Mouse (Mus musculus) urinary bladder, postnatal 10 days (tissue): Measurements from ENCODE around the gene Ak7.
A peak's percentile ranks its signal among the peaks of the same experiment; 100 is the strongest.

ENCODE experiments used
- DNase-seq: peaks from one replicate; pipeline ENCODE4 v3.0.0; 2022; ENCODE audit warnings: low spot score

Ak7 gene

DNA sequence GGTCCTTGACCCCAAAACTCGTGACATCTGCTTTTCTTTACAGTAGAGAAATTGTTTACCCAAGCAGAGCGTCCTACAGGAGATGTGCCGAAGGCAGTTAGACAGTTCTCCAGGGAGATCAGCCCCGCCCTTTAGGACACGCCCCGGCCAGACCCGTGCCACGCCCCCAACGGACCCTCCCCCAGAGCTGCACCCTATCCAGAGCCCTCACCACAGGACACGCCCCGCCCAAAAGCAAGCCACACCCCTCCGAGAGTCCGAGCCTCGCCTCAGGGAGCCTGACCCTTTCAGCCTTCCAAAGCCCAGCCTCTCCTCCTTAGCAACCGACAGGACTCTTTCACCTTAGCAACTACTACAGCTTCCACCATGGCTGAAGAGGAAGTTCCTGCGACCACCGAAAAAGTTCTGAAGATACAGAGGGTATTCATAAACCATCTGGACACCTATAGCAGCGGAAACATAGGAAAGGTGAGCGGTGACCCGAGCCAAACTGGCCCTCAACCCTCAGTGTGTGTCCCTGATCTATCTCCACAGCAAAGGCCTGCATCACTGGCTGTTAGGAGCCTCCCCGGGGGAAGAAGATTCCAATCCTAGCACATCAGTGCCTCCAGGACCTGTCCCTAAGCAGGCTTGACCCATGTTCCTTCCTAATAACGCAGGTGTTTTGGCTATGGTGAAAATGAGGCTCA, at the start of gene Ak7:
TSS of gene Ak7 (plus strand) at position 178 of the 689 bp plus-strand sequence.
- no peak for DNase-seq

DNA sequence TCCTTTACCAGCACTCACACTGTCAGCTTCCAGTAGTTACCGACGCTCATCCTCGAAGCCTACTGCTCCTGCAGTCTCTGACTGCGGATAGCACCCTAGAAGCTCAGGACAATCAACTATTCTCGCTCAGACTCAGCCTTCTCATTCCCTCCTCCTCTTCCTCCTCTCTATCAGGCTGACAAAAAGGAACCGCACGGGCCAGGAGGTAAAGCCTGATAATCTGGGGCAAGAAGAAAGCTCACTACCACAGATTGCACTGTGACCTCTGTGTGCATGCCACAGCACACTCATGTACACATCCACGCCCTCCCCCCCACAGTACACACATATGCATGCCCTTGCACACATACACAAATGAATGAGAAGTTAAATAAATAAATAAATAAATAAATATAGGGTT, 29.5 kb upstream of the Ak7 start:
- no peak for DNase-seq

DNA sequence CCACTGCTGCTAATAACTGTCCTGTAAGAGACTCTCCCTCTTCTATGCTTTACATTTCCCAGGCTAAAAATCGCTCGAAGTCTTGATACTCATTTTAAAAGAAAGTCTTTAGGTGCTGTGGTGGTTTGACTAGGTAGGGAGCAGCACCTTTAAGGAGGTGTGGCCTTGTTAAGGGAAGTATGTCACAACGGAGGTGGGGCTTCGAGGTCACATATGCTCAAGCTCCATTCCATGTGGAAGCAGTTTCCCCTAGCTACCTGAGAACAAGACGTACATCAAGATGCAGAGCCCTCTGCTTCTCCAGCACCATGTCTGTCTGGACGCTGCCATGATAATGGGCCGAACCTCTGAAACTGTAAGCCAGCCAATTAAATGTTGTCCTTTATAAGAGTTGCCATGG, 27.6 kb upstream of the Ak7 start:
- DNase-seq: no peak

DNA sequence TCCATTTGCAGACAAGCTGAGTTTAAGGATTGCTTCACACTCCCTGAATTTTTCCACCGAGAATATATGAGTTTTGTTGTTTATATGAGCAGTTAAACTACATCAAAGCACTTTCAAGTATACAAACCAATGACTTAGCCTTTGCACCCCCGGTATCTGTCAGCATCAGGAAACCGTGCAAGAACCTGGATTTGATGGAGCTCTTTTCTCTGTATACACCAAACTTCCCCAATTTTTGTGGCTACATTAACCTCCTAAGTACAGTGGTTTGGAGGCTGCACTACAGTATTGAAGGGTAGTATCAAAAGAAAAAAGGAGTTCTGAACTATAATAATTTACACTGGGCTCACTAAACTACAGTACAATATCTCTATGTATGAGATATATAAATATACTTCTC, 27.0 kb upstream of the Ak7 start:
- no peak for DNase-seq

DNA sequence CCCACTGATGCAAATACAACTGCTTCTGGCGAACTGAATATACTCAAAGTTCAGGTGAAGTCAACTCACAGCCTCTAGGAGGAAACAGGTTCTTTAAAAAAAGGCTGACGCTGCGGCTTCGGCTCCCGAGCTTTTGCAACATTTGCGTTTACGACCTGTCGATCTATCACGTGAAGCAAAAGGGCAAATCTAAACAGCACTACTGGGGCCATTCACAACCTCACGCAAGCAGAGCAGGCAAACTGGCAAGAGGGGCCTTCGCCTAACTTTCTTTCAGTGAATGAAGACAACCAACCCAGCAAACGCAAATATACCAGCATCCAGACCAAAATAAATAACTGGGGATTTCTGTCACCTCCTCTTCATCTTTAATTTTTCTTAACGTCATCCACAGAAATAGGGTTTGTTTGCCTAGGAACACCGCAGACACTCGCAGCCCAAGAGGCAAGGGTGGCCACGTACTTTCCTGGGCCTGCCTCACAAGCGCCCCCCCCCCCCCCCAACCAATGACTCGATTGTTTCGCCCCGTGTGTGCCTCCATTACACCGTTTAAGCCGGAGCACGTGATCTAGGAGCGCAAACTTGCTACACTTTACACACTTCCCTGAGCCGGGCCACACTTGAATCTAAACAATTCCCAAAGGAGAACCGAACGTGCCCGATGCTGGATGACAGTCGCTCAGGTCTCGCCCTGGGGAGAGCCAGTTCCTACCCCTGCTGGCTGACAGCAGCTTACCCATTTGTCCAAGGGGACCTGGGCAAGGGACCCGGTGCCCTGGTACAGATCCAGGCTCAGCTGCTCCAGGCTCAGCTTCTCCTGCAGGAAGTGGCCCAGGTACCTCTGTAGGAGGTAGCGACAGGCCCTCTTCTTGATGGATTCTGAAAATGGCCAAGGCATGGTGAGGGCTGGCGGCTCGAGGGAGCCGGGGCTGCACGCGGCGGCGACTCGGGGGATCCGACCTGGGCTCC, 21.6 kb upstream of the Ak7 start, which contains the start of gene Gskip:
TSS of gene Gskip (plus strand) at position 897 of the 969 bp plus-strand sequence.
- no peak for DNase-seq

DNA sequence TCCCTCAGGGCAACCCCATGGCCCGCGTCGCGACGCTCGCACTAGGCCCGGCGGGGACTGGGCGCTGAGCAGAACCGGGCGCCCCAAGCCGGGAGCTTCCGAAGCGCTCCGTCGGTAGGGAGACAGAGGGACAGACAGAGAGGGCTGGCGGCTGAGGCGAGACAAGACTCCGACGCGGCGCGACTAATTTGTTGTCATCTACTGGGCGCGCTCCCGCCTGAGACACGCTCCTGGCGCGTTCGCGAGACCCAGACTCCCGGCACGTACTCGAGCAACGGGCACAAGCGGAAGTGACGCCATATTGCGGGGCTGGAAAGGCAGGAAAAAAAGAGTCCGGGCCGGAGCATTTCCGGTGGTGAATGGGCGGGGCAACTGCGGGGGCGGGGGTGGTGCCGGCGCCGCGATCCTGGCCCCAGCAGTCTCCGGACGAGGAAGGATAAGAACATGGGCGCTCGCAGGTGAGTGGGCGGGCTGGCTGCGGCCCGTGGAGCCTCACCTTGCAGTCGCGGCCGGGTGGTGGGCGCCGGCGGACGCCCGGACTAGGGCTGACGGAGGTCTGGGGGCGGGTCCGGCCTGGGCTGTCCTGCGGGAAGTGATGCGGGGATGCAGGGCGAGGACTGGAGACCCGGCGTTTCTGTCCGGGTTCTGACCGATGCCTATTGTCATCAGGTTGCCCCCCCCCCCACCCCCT, 20.6 kb upstream of the Ak7 start, which contains the start of gene Atg2b:
TSS of gene Atg2b (minus strand) at position 211 of the 691 bp plus-strand sequence.
- peak; percentile 87 for DNase-seq

DNA sequence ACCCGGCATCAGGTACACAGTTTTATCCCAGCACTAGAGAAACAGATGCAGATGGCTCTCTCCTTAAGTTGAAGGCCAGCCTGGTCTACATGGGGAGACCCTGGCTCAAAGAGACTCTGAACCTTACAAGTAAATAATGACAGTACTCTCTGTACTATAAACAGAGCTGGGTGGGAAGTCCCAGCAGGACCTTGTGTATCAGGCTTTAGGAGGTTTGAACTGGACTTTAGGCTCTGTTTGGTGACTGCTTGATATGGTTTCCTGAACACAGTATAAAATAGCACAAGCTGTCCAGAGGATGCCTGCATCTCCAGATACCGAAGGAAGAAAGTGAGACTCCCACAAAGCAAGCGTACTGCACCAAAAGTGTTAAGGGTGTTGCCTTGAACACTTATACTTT, 19.0 kb upstream of the Ak7 start:
- no peak for DNase-seq

DNA sequence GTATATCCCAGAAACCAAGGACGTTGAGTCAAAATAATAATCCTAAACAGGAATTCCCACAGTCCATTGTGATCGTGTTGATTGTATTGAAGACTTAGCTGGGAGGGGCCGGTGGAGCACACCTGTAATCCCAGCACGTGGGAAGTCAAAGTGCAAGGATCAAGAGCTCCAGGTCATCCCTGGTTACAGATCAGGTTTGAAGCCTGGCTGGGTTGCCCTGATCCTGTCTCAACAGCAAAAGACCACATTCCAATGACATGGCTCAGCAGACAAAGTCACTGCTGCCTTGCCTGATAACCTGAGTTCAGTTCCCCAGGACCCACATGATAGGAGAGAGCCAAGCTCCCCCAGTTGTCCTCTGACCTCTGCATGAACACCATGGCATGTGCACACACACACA, 18.4 kb upstream of the Ak7 start:
- DNase-seq: no peak

DNA sequence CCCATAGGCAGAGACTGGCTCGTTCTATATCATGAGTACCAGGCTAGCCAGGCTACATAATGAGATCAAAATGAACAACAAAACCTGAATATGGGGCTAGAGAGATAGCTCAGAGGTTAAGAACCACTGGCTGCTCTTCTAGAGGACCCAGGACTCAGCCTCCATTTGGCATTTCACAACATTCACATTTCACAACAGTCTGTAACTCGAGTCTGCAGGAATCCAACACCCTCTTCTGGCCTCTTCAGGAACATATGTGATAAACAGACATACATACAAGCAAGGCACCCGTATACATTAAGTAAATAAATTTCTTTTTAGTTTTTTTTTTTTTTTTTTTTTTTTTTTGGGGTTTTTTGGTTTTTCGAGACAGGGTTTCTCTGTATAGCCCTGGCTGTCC, 17.2 kb upstream of the Ak7 start:
- DNase-seq: no peak

DNA sequence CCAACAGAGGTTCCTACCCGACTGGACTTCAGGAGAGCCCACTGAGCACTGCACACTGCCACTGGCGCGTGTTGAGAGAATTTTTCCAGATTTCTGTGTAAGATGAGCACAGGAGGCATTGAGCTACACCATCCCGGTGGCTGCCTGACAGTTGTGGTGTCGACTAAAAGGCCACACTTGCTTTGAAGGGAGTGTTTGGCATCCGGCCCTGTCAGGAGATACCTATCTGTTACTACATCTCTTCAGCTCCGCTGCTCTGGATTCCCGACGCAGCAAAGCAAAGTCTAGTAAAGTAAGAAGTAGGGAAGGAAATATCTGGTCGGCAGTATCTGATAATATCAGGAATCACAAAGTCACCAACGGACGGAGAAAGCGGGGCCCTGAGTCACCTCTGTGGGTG, 16.3 kb upstream of the Ak7 start:
- no peak for DNase-seq

DNA sequence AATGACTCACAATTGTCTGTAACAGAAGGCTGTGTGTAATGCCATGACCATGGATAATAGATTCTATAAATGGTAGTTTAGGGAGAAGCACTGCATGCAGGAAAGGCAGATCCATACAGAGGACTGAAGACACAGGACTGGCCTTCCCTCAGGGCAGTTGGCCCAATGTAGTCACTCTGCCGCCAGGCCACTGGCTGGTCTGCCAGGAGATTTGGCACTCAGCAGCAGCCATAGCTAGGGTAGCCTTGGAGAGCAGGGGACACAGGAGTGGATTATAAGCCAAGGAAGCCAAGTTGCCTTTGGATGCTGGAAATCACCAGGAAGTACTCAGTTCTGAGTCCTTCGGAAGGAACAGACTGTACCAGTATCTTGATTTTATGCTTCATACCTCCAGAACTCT, 11.8 kb upstream of the Ak7 start:
- DNase-seq: no peak

DNA sequence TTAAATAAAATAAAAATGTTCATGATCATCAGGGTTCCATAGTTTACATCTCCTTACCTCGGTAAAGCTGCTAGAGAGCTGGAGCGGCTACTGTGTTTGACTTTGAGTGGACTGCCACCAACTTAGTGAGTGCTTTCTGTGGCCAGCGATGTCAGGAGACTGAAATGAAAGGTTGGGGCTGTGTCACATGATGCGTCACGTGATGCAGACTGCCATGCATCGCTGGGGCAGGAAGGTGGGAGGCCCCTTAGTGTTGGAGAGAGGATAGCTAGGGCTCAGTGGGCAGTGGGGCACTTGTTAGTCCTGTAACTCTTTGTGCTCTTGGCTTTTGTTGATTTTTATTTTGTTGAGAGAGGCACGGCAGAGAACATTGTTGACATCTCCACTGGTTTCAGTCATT, 9.9 kb upstream of the Ak7 start:
- DNase-seq: no peak

DNA sequence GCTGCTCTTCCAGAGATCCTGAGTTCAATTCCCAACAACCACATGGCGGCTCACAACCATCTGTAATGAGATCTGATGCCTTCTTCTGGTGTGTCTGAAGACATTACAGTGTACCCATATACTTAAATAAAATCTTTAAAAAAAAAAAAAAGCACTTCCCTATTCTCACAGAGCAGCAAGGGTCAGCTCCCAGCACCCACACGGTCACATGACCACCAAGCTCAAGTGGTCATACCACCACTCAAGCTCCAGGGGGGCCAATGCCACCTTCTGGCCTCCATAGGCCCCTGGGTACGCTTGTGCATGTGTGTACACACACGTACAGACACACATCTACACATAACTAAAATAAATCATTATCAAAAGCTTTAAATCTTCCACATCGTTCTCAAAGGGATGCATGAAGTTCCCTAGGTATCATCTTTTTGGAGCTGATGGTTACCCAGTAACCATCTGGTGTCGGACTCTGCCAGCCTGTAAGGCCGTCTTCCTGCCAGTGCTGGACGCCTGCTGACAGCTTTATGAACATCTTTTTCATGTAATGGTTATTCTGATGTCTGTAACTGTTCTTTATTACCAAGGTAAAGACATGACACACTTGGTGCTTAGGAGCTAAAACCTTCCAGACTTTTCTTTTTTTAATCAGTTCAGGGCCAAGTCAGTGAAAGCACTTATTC, 8.5 kb upstream of the Ak7 start:
- no peak for DNase-seq

DNA sequence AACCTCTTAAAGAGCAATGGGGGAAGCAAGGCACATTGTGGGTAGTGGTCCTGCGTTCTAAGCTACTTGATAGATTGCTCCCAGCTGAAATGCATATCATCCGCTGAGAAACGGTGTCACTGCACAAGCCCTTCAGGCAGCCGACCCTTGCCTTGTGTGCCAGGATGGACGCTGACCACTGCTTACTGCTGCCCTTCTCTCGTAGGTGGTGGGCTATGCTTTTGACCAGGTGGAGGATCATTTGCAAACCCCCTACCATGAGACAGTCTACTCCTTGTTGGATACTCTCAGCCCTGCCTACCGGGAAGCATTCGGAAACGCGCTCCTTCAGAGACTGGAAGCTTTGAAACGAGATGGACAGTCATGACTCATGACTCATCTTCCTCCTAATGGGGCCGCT, 5.3 kb upstream of the Ak7 start:
- no peak for DNase-seq

DNA sequence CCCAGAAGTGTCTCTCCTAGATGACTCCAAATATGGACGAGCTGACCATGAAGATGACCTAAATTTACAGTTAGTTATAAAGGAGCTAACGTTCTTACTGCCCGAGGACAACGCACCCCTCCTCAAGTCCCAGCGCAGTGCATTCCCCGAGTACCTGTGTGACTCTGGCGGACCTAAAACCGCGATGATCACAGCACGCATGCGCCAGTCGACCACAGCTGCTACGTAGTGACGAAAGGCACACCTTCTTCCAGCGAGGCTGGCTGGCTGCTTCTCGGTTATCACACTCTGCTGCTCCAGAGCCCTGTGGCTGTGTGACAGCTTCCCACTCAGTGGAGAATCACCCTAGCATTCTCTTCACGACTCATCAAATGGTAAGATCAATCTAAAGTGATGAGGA, 12.8 kb downstream of the Ak7 start:
- no peak for DNase-seq

DNA sequence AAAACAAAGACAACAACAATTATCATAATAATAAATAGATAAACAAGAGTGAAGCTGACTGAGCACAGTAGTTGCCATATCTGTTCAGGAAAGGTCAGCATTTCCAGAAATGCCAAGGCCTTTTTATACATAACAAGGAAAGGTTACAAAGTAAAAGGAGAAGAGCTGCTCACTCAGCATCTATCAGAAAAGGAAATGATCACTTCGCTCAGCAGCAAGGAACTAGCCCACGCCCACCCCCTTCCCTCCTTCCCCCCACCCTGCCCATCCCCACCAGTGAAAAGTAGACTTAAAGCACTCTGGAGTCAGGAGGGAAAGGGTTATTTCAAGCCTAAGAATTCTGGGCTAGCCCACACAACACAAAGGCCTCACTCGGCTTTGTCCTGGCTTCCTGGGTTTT, 14.4 kb downstream of the Ak7 start:
- no peak for DNase-seq

DNA sequence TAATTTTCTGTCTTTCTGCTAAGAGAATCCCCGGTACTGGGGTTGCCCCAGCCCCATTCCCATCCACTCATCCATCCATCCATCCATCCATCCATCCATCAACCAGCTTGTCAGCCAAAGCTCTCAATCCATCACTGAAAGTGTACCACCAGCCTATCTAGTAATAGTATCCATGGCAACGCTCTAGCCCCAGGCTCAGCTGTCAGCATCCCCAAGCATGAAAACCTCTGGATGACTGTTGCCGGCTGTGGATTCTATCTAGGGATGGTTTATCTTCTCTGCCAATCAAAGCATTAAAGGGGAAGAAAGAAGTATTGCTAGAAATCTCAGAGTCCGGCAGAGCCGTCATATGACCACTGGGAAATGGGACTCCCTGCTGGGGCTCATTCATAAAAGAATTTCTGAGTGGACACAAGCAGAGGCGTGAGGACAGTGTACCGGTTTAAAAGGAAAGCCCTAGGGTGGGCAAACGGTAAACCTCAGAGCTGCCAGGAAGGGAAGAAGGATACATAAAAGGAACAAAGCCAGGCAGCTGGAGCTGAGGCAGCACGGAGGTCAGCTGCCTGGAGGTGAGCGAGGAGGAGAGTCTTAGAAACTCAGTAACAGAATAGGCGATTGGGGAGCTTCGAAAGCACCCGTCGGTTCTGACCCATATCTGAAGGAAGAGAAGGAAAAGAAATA, 15.8 kb downstream of the Ak7 start:
- no peak for DNase-seq

DNA sequence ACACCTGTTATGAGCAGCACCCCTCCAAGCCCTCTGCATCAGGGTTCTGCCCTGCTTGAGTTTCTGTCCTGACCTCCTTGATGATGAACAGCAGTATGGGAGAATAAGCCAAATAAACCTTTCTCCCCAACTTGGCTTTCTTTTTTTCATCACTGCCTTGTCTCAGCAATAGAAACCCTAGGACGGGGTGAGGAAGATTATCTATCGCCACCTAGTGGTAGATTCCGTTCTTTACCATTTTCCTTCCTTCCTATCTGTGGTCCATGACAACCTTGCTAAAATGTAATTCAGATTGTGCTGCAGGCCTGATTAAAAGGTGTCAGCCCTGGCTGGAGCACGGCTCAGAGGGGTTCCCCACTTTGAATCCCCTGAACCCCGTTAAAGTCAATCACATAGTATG, 16.9 kb downstream of the Ak7 start:
- DNase-seq: no peak

DNA sequence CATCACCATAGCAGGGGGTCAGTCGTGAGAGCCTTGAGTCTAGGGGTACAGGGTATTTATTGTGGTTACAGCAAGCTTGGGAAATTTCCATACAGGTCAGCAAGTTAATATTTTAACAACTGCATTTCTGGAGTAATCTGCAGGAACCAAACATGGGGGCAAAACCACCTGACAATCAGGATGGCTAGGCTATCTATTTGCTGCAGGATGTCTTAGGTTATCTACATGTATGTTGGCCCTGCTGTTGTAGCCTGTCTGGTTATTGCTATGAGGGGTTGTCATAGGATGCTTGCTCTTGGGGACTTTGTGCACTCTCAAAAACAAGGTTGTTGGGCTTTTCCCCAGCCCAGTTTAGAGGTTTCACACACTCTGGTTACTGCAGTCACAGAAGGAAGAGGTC, 18.8 kb downstream of the Ak7 start:
- no peak for DNase-seq

DNA sequence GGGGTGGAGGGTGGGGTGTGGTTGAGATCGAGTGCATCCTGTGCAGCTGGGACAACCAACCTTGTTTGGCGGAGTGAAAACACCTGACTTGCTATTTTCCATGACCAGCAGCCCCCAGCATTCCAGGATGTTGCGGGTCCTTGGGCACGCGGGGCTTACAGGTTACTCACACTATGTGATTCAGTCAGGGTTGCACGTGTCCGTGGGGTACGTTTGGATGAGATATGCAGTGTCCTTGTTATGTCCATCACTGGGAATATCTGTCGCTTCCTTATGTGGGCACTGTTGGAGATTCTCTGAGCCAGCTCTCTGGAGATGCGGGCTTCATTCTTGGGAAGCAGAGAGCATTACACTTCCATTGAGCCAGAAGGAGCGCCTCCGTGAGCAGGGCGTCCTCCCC, 20.0 kb downstream of the Ak7 start:
- no peak for DNase-seq

DNA sequence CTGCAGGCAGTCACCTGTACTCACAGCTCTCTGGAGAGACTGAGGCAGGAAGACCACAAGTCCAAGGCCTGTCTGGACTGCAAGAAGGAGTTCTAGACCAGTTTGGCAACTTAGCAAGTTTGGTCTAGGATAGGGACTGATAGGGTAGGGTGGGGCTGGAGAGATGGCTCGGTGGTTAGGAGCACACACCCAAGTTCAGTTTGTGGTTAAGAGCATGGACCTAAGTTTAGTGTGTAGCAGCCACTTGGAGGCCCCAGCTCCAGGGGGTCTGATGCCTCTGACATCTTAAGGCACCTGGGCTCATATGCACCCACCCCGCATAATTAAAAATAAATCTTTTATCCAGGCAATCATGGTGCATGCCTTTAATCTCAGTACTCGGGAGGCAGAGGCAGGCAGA, 21.5 kb downstream of the Ak7 start:
- no peak for DNase-seq

DNA sequence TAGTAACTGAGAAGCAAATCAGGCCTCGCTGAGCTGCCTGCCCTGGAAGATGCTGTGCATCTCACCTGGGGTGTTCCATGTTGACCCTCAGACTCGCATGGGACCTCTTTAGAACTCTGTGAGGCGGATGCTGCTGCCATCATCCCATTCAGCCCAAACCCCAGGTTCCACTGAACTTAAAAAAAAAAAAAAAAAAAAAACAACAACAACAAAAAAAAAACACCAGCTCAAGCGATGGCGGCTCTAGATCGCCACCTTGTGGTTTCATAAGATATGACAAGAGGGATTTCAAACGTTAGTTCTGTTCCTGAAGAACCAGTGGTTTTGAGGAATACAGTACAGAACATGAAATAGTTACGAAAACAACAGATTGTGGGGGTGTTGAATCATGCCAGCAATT, 22.2 kb downstream of the Ak7 start:
- DNase-seq: no peak
